Mouse (Mus musculus): Measurements from ENCODE around the gene Ttc16.

GRCm38 (mm10) chr2:32818208-32818607, 42.8 kb upstream of the Ttc16 start:
- TF ChIP-seq POLR2A (IDR thresholded peaks at IDR 0.05; ENCODE audit: borderline replicate concordance, insufficient read depth, low read length) (no peak), CTCF (IDR thresholded peaks at IDR 0.05; ENCODE audit: borderline replicate concordance, insufficient read depth, low read depth, low read length) (no peak)

All from cerebellum, adult 2 months (tissue).